Mouse (Mus musculus) C2C12 (cell line): ENCODE results near the gene Galnt15.

Experiments
- CEBPB ChIP-seq: IDR thresholded peaks from one replicate; pipeline ENCODE4 v1.6.1; 2011; ENCODE audit warnings: low read depth, mild to moderate bottlenecking, control low read depth, moderate library complexity
- CTCF ChIP-seq: IDR thresholded peaks from one replicate; pipeline ENCODE4 v1.5.1; 2011; ENCODE audit not compliant: control insufficient read depth, insufficient read depth, insufficient read length
- MAX ChIP-seq: IDR thresholded peaks from one replicate; pipeline ENCODE4 v1.6.1; 2011; ENCODE audit warnings: mild to moderate bottlenecking, control low read depth
- MYOD1 ChIP-seq: IDR thresholded peaks from one replicate; pipeline ENCODE4 v1.6.1; 2011; ENCODE audit warnings: low read depth; ENCODE audit not compliant: control insufficient read depth, insufficient read length
- USF1 ChIP-seq: IDR thresholded peaks from one replicate; pipeline ENCODE4 v1.6.1; 2011; ENCODE audit warnings: low read depth, mild to moderate bottlenecking, control low read depth, moderate library complexity

GRCm38 (mm10) chr14:32086226-32086625 lies 57.4 kb downstream of the Galnt15 start:
- TF ChIP-seq CTCF (no peak), MAX (peak; percentile 47), MYOD1 (no peak), CEBPB (no peak), USF1 (no peak)
